Mouse (Mus musculus) MEL (cell line): ENCODE data around the gene Jak3.

Source experiments
- CTCF ChIP-seq, 3 experiments: IDR thresholded peaks in 2 of 3; conservative IDR thresholded peaks in 1 of 3; 2 replicates each; pipeline ENCODE4 v1.5.1; 2011 to 2012; ENCODE audit warnings: low read length in 3 of 3, low read depth in 2 of 3, mild to moderate bottlenecking in 2 of 3, improper control_type of control experiment in 1 of 3, inconsistent platforms in 1 of 3, mixed read lengths in 1 of 3, moderate library complexity in 1 of 3; ENCODE audit not compliant: control insufficient read depth in 1 of 3, insufficient read depth in 1 of 3, poor library complexity in 1 of 3, severe bottlenecking in 1 of 3
- KAT2A ChIP-seq: conservative IDR thresholded peaks from 2 replicates; pipeline ENCODE4 v1.6.1; 2012; ENCODE audit warnings: low read depth, low read length, improper control_type of control experiment, inconsistent platforms
- POLR2AphosphoS5 ChIP-seq: IDR thresholded peaks from 2 replicates; pipeline ENCODE4 v1.6.1; 2012; ENCODE audit warnings: low read depth, borderline replicate concordance, mild to moderate bottlenecking, inconsistent platforms, low read length, moderate library complexity, mixed read lengths
- SIN3A ChIP-seq: IDR thresholded peaks from 2 replicates; pipeline ENCODE4 v1.6.1; 2012; ENCODE audit warnings: low read length, improper control_type of control experiment, inconsistent platforms
- ZKSCAN1 ChIP-seq: IDR thresholded peaks from 2 replicates; pipeline ENCODE4 v1.6.1; 2012; ENCODE audit warnings: low read depth, mild to moderate bottlenecking, inconsistent platforms, low read length, improper control_type of control experiment, moderate library complexity
- ZMIZ1 ChIP-seq: IDR thresholded peaks from 2 replicates; pipeline ENCODE4 v1.6.1; 2012; ENCODE audit warnings: low read depth, mild to moderate bottlenecking, inconsistent platforms, low read length, improper control_type of control experiment, moderate library complexity

GRCm38 (mm10) chr8:71715531-71715930 is 39.4 kb downstream of the Jak3 start:
- no peak for TF ChIP-seq CTCF (IDR thresholded peaks at IDR 0.05 in 2 of 3, conservative IDR thresholded peaks at IDR 0.05 in 1 of 3; ENCODE audit: control insufficient read depth in 1 of 3, insufficient read depth in 1 of 3, low read depth in 2 of 3, low read length in 3 of 3, poor library complexity in 1 of 3, severe bottlenecking in 1 of 3)
- no peak for TF ChIP-seq SIN3A
- TF ChIP-seq ZMIZ1 = no peak
- no peak for TF ChIP-seq POLR2AphosphoS5
- TF ChIP-seq KAT2A = no peak
- TF ChIP-seq ZKSCAN1 = no peak
